Mouse (Mus musculus) lung, postnatal 0 days (tissue): Measurements from ENCODE around the gene Pom121l12. TPM values are rescaled to one million over a fixed set of nuclear protein-coding genes. Genes with fewer than 3 reads are reported as not detected.

Source experiments
- ATAC-seq: fragments of 200-750 bp; cut with Nextera tagmentation; 2 replicates; pipeline ENCODE4 v1.8.0; 2017; ENCODE audit warnings: moderate library complexity
- DNase-seq: peaks from one replicate; pipeline ENCODE4 v3.0.0-alpha.2; 2016; ENCODE audit warnings: low spot score
- H3K27ac ChIP-seq: fragments of 300-500 bp; sonication (generic); 2 replicates; pipeline ENCODE4 v1.5.1; 2014; ENCODE audit warnings: antibody characterized with exemption, mild to moderate bottlenecking, low read length, mixed read lengths
- H3K27me3 ChIP-seq: fragments of 300-500 bp; sonication (generic); replicated peaks from 2 replicates; pipeline ENCODE4 v1.6.1; 2014; ENCODE audit warnings: low read length, mixed read lengths; ENCODE audit not compliant: insufficient read depth
- H3K36me3 ChIP-seq: fragments of 300-500 bp; sonication (generic); 2 replicates; pipeline ENCODE4 v1.6.1; 2014; ENCODE audit warnings: low read length, mixed read lengths; ENCODE audit not compliant: insufficient read depth
- H3K4me1 ChIP-seq: fragments of 300-500 bp; sonication (generic); 2 replicates; pipeline ENCODE4 v1.6.1; 2014; ENCODE audit warnings: antibody characterized with exemption, low read depth, low read length, mixed read lengths; ENCODE audit not compliant: insufficient read depth
- H3K4me2 ChIP-seq: fragments of 300-500 bp; sonication (generic); replicated peaks from 2 replicates; pipeline ENCODE4 v1.6.1; 2014; ENCODE audit warnings: low read depth, mild to moderate bottlenecking, low read length, moderate library complexity, mixed read lengths
- H3K4me3 ChIP-seq: fragments of 300-500 bp; sonication (generic); 2 replicates; pipeline ENCODE4 v1.5.1; 2014; ENCODE audit warnings: low read depth, low read length
- H3K9ac ChIP-seq: fragments of 300-500 bp; sonication (generic); replicated peaks from 2 replicates; pipeline ENCODE4 v1.6.1; 2014; ENCODE audit warnings: low read depth, mild to moderate bottlenecking
- H3K9me3 ChIP-seq: fragments of 300-500 bp; sonication (generic); 2 replicates; pipeline ENCODE4 v1.6.1; 2016; ENCODE audit warnings: low read length, mixed read lengths
- CTCF ChIP-seq: IDR thresholded peaks from 2 replicates; pipeline ENCODE4 v1.5.1; 2016; ENCODE audit warnings: antibody characterized with exemption, mild to moderate bottlenecking
- EP300 ChIP-seq: IDR thresholded peaks from 2 replicates; pipeline ENCODE4 v1.6.1; 2016; ENCODE audit warnings: antibody characterized with exemption, mild to moderate bottlenecking, control low read depth
- WGBS: fragments of 180-500 bp; shearing (Covaris S2); extraction: QIAGEN DNeasy Blood & Tissue Kit; methylation state at CpG from one replicate; pipeline ENCODE4 v1.1.7; 2014; 5-methylcytosine and 5-hydroxymethylcytosine counted together
- polyA plus RNA-seq: library from polyadenylated mRNA; unstranded; fragments of >200 nt; fragmentation: Nextera tagmentation; extraction: Ambion mirVana; gene quantifications from 2 replicates; pipeline ENCODE4 v1.2.1, GENCODE M21; 2015

The Pom121l12 gene
- polyA plus RNA-seq, result not detected in 2 replicates

- ATAC-seq (no peak), DNase-seq (no peak)
- Histone ChIP-seq H3K27ac (no peak within 1 kb of the TSS), H3K36me3 (no peaks in the 10 kb centered on the region), H3K4me3 (no peak within 1 kb of the TSS), H3K9ac (no peak within 1 kb of the TSS), H3K4me1 (no peaks in the 10 kb centered on the region), H3K9me3 (no peaks in the 10 kb centered on the region), H3K4me2 (no peak within 1 kb of the TSS), H3K27me3 (no peaks in the 10 kb centered on the region)
- WGBS, result 82% methylated on average over 11 of the region's 11 CpGs
- TF ChIP-seq EP300 (no peak), CTCF (no peak)
Observed at GRCm38 (mm10) chr11:14598976-14599375, at the start of gene Pom121l12. Pom121l12 (plus strand) TSS chr11:14599276.

DNA sequence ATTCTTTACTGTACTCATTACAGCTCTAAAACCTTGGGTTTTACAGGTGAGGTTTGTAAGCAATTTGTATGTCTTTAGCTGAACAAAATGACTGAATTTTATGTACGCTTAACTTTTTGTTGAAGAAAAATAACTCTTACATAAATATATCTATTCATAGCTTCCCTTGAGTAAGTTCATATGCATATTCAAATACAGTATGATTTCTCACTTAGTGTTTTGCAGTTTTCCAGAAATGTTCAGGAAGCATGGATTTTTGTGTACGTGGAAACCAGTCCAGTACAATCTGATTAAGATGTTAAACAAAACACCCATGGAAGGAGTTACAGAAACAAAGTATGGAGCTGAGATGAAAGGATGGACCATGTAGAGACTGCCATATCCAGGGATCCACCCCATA, 12.8 kb downstream of the Pom121l12 start:
- TF ChIP-seq CTCF (no peak), EP300 (no peak)
- no peaks in the 10 kb centered on the region for H3K9me3 ChIP-seq
- H3K27ac ChIP-seq, result no peak overlapping the region
- DNase-seq (no peak), ATAC-seq (no peak)
- no peaks in the 10 kb centered on the region for H3K4me1 ChIP-seq
- 85% methylated on average over 2 of the region's 2 CpGs for WGBS
- no peak overlapping the region for H3K4me2 ChIP-seq
- H3K9ac ChIP-seq, result no peak overlapping the region
- no peaks in the 10 kb centered on the region for H3K36me3 ChIP-seq
- H3K27me3 ChIP-seq, result no peaks in the 10 kb centered on the region
- no peak overlapping the region for H3K4me3 ChIP-seq
